Mouse (Mus musculus) megakaryocyte, embryonic 14.5 days (primary cell): ENCODE results near the gene Pdlim7.

Source experiments
- FLI1 ChIP-seq: IDR thresholded peaks from 2 replicates; pipeline ENCODE4 v1.6.1; 2012; ENCODE audit warnings: low read length, inconsistent platforms, mixed read lengths
- GATA1 ChIP-seq: IDR thresholded peaks from 3 replicates; pipeline ENCODE4 v1.6.1; 2012; ENCODE audit warnings: mixed read lengths, low read length, inconsistent platforms, borderline replicate concordance

DNA sequence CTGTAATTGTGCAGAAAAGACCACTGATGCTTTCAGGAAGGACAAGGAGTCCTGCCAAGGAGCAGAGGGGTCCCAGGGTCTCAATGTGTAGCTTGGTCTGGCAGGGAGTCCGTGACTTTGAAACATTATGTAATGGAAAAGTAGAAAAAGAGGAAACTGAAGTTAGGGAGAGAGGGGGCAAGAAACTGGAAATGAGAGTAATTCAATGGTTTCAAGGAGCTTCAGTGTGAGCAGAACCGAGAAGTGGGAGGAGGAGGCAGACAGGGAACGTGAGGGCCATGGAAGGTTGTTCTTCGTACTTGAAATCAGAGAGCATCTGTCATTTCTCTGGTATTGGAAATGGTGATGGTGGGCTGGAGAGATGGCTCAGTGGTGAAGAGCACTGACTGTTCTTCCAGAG, 6.1 kb upstream of the Pdlim7 start:
- no peak for TF ChIP-seq GATA1
- no peak for TF ChIP-seq FLI1
